Mouse (Mus musculus) liver, adult 2 months (tissue): ENCODE results near the gene 1700067K01Rik. TPM values are rescaled to one million over a fixed set of nuclear protein-coding genes. Genes with fewer than 3 reads are reported as not detected.

Experiments used
- DNase-seq: peaks from one replicate; pipeline ENCODE4 v3.0.0-alpha.2; 2011; ENCODE audit warnings: low read depth, low spot score; ENCODE audit errors: extremely low read depth
- H3K27ac ChIP-seq: fragments of 200-500 bp; replicated peaks from 2 replicates; pipeline ENCODE4 v1.5.1; 2012; ENCODE audit warnings: low read depth, mild to moderate bottlenecking, control low read depth, inconsistent platforms, low read length; ENCODE audit not compliant: insufficient read depth
- H3K27me3 ChIP-seq: fragments of 200-500 bp; 2 replicates; pipeline ENCODE4 v1.6.1; 2012; ENCODE audit warnings: mild to moderate bottlenecking, moderate library complexity, low read length, inconsistent platforms; ENCODE audit not compliant: control insufficient read depth, insufficient read depth
- H3K36me3 ChIP-seq: fragments of 200-500 bp; 2 replicates; pipeline ENCODE4 v1.6.1; 2012; ENCODE audit warnings: low read length, inconsistent platforms; ENCODE audit not compliant: control insufficient read depth, insufficient read depth
- H3K4me1 ChIP-seq: fragments of 200-500 bp; 2 replicates; pipeline ENCODE4 v1.6.1; 2011; ENCODE audit warnings: low read length; ENCODE audit not compliant: control insufficient read depth, insufficient read depth
- H3K4me3 ChIP-seq: fragments of 200-500 bp; 2 replicates; pipeline ENCODE4 v1.5.1; 2011; ENCODE audit warnings: low read depth, mild to moderate bottlenecking, control low read depth, low read length, moderate library complexity; ENCODE audit not compliant: insufficient read depth
- H3K79me2 ChIP-seq: fragments of 200-500 bp; 2 replicates; pipeline ENCODE4 v1.6.1; 2012; ENCODE audit warnings: inconsistent platforms, mild to moderate bottlenecking, low read length, moderate library complexity; ENCODE audit not compliant: control insufficient read depth, insufficient read depth
- H3K9ac ChIP-seq: fragments of 200-500 bp; 2 replicates; pipeline ENCODE4 v1.6.1; 2012; ENCODE audit warnings: low read depth, mild to moderate bottlenecking, control low read depth, inconsistent platforms, low read length
- CTCF ChIP-seq: fragments of 200-500 bp; IDR thresholded peaks from 2 replicates; pipeline ENCODE4 v1.5.1; 2011; ENCODE audit warnings: low read depth, low read length, control low read depth
- POLR2A ChIP-seq: fragments of 200-500 bp; IDR thresholded peaks from 2 replicates; pipeline ENCODE4 v1.6.1; 2011; ENCODE audit warnings: low read length, control low read depth; ENCODE audit not compliant: insufficient read depth; ENCODE audit errors: extremely low read depth
- WGBS: fragments of 180-500 bp; shearing (Covaris S2); methylation state at CpG from one replicate; pipeline ENCODE4 v1.1.7; 2018; 5-methylcytosine and 5-hydroxymethylcytosine counted together
- polyA plus RNA-seq: library from polyadenylated mRNA; depleted of rRNA; stranded (reverse); fragments of >200 nt; gene quantifications from 2 replicates; pipeline ENCODE4 v1.2.3, GENCODE M21; 2012
- total RNA-seq: library from RNA; depleted of rRNA; stranded (reverse); fragments of >200 nt; gene quantifications from 2 replicates; pipeline ENCODE4 v1.2.3, GENCODE M21; 2014

Gene 1700067K01Rik
- total and polyA plus RNA-seq, 2 experiments = 0.26 to 0.46 TPM

GRCm38 (mm10) chr8:83989243-83989642 is 12.1 kb upstream of the 1700067K01Rik start:
- no peak overlapping the region for H3K4me3 ChIP-seq
- H3K79me2 ChIP-seq = no peaks in the 10 kb centered on the region
- H3K4me1 ChIP-seq = no peaks in the 10 kb centered on the region
- WGBS = 82% methylated on average over 7 of the region's 7 CpGs
- H3K9ac ChIP-seq = no peak overlapping the region
- peaks cover 52% of the 10 kb centered on the region for H3K36me3 ChIP-seq
- H3K27ac ChIP-seq = no peak overlapping the region
- H3K27me3 ChIP-seq = no peaks in the 10 kb centered on the region
- no peak for TF ChIP-seq POLR2A
- no peak for TF ChIP-seq CTCF
- DNase-seq = no peak

GRCm38 (mm10) chr8:83990170-83990569 is 11.1 kb upstream of the 1700067K01Rik start:
- Histone ChIP-seq H3K9ac (no peak overlapping the region), H3K27me3 (no peaks in the 10 kb centered on the region), H3K36me3 (peaks cover 47% of the 10 kb centered on the region), H3K79me2 (no peaks in the 10 kb centered on the region), H3K4me3 (no peak overlapping the region), H3K27ac (no peak overlapping the region), H3K4me1 (no peaks in the 10 kb centered on the region)
- WGBS = 93% methylated on average over 14 of the region's 14 CpGs
- no peak for DNase-seq
- no peak for TF ChIP-seq POLR2A
- no peak for TF ChIP-seq CTCF

GRCm38 (mm10) chr8:83992488-83992887 is 8.8 kb upstream of the 1700067K01Rik start:
- Histone ChIP-seq H3K9ac (no peak overlapping the region), H3K4me3 (no peak overlapping the region), H3K27ac (no peak overlapping the region), H3K79me2 (no peaks in the 10 kb centered on the region), H3K4me1 (no peaks in the 10 kb centered on the region; the same call in 1 of the 2 replicates), H3K36me3 (peaks cover 32% of the 10 kb centered on the region), H3K27me3 (no peaks in the 10 kb centered on the region)
- DNase-seq = no peak
- TF ChIP-seq POLR2A = no peak
- no peak for TF ChIP-seq CTCF
- WGBS = 56% methylated on average over 2 of the region's 2 CpGs

- H3K36me3 ChIP-seq = peaks cover 16% of the 10 kb centered on the region
- no peak overlapping the region for H3K4me3 ChIP-seq
- H3K9ac ChIP-seq = no peak overlapping the region
- DNase-seq = no peak
- no peak overlapping the region for H3K27ac ChIP-seq
- peaks cover 6% of the 10 kb centered on the region for H3K4me1 ChIP-seq
- TF ChIP-seq CTCF (no peak), POLR2A (no peak)
- H3K27me3 ChIP-seq = no peaks in the 10 kb centered on the region
- WGBS = 60% methylated on average over 3 of the region's 3 CpGs
- no peaks in the 10 kb centered on the region for H3K79me2 ChIP-seq
These were observed 7.3 kb upstream of the 1700067K01Rik start for GRCm38 (mm10) chr8:83994030-83994429.

GRCm38 (mm10) chr8:83995973-83996372 is 5.3 kb upstream of the 1700067K01Rik start:
- DNase-seq = no peak
- peaks cover 9% of the 10 kb centered on the region for H3K36me3 ChIP-seq
- H3K79me2 ChIP-seq = no peaks in the 10 kb centered on the region
- no peaks in the 10 kb centered on the region for H3K27me3 ChIP-seq
- H3K4me1 ChIP-seq = peaks cover 12% of the 10 kb centered on the region
- no peak overlapping the region for H3K27ac ChIP-seq
- no peak for TF ChIP-seq POLR2A
- TF ChIP-seq CTCF = no peak
- 60% methylated on average over 12 of the region's 12 CpGs for WGBS
- H3K4me3 ChIP-seq = no peak overlapping the region
- H3K9ac ChIP-seq = no peak overlapping the region

- peak; percentile 70 for DNase-seq
These were observed 4.5 kb upstream of the 1700067K01Rik start for GRCm38 (mm10) chr8:83996567-83997505.

More at GRCm38 (mm10) chr8:83996567-83997505, 4.5 kb upstream of the 1700067K01Rik start:
- Histone ChIP-seq H3K27ac (peak overlapping the region; percentile 84), H3K79me2 (no peaks in the 10 kb centered on the region), H3K36me3 (peaks cover 5% of the 10 kb centered on the region), H3K4me3 (peak overlapping the region; percentile 91), H3K4me1 (peaks cover 12% of the 10 kb centered on the region), H3K9ac (peak overlapping the region; percentile 99), H3K27me3 (no peaks in the 10 kb centered on the region)
- 1% methylated on average over 58 of the region's 103 CpGs for WGBS
- TF ChIP-seq CTCF (no peak), POLR2A (peak; percentile 87)
